Mouse (Mus musculus): ENCODE results near the gene Mprip. TPM values are rescaled to one million over a fixed set of nuclear protein-coding genes. Genes with fewer than 3 reads are reported as not detected.

Gene Mprip
- polyA plus RNA-seq, 1 experiment from 2014 or later: 64.7 TPM

DNA sequence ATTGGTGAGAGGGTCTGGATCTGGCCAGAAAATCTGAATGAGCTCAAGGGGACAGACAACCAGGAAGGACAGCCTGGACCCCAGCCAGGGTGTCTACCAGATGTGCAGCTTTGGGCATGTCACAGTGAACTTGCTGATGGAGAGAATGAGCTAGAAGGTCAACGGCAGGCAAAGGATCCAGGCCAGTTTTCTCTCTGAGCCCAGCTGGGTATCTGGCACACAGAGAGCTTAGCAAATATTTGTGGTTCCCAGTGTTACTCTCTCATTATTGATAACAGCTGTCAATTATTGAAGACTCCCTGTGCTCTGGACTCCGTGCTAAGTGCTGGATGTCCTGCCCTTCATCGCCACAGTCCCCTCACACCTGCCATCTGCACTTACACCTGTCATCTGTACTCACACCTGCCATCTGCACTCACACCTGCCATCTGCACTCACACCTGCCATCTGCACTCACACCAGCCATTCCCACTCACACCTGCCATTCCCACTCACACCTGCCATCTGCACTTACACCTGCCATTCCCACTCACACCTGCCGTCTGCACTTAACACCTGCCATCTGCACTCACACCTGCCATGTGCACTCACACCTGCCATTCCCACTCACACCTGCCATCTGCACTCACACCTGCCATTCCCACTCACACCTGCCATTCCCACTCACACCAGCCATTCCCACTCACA, 21.0 kb upstream of the Mprip start:
- no peak overlapping the region for H3K4me3 ChIP-seq (ENCODE audit: control insufficient read depth in 1 of 2, insufficient read depth in 1 of 2, low read depth in 1 of 2, low read length in 2 of 2)
- 68% methylated on average over 4 of the region's 4 CpGs for WGBS

DNA sequence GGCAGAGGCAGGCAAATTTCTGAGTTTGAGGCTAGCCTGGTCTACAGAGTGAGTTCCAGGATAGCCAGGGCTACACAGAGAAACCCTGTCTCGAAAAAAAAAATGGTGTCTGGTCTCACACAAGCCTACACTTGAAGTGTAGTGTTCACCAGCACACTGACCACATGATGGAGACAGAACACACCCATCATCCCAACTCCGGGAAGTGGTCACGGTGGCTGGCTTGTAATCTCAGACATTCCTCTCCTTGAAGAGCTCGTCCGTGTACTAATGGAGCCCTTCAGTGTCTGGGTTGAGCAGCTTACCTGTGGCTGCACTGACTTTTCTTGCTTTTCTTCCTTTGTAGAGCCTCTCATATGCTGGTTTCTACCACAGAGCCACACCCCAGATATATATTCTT, 19.9 kb upstream of the Mprip start:
- H3K27me3 ChIP-seq (ENCODE audit: control insufficient read depth, insufficient read depth, low read length): no peaks in the 10 kb centered on the region
- H3K4me1 ChIP-seq (ENCODE audit: control insufficient read depth in 2 of 2, insufficient read depth in 2 of 2, low read length in 2 of 2): peaks cover 0 to 2% of the 10 kb centered on the region in 2 experiments; a peak in 2 of 4 replicates
- H3K4me2 ChIP-seq (ENCODE audit: low read length): no peak overlapping the region
- no peak overlapping the region for H3K27ac ChIP-seq (replicated peaks in 1 of 2; ENCODE audit: control insufficient read depth in 1 of 2, insufficient read depth in 1 of 2, low read depth in 2 of 2, low read length in 2 of 2)
- no peak for ATAC-seq (ENCODE audit: insufficient number of reproducible peaks, insufficient read depth, low FRiP score, low read depth)
- H3K4me3 ChIP-seq (ENCODE audit: control insufficient read depth in 1 of 2, insufficient read depth in 1 of 2, low read depth in 1 of 2, low read length in 2 of 2): no peak overlapping the region
- H3K36me3 ChIP-seq (ENCODE audit: control insufficient read depth, insufficient read depth, low read length): no peaks in the 10 kb centered on the region
- no peaks in the 10 kb centered on the region for H3K9me3 ChIP-seq (ENCODE audit: control insufficient read depth, low read length)
- H3K9ac ChIP-seq (ENCODE audit: low read length): no peak overlapping the region
- WGBS: 21% methylated on average over 5 of the region's 5 CpGs

More for the DNA sequence above, 21.0 kb upstream of the Mprip start:
- no peak overlapping the region for H3K27ac ChIP-seq (replicated peaks in 1 of 2; ENCODE audit: control insufficient read depth in 1 of 2, insufficient read depth in 1 of 2, low read depth in 2 of 2, low read length in 2 of 2)
- H3K9me3 ChIP-seq (ENCODE audit: control insufficient read depth, low read length): no peaks in the 10 kb centered on the region
- H3K36me3 ChIP-seq (ENCODE audit: control insufficient read depth, insufficient read depth, low read length): no peaks in the 10 kb centered on the region
- ATAC-seq (ENCODE audit: insufficient number of reproducible peaks, insufficient read depth, low FRiP score, low read depth): no peak
- H3K9ac ChIP-seq (ENCODE audit: low read length): no peak overlapping the region
- no peak overlapping the region for H3K4me2 ChIP-seq (ENCODE audit: low read length)
- H3K27me3 ChIP-seq (ENCODE audit: control insufficient read depth, insufficient read depth, low read length): no peaks in the 10 kb centered on the region
- peaks cover 0 to 4% of the 10 kb centered on the region in 2 experiments; a peak in 1 of 4 replicates for H3K4me1 ChIP-seq (ENCODE audit: control insufficient read depth in 2 of 2, insufficient read depth in 2 of 2, low read length in 2 of 2)

DNA sequence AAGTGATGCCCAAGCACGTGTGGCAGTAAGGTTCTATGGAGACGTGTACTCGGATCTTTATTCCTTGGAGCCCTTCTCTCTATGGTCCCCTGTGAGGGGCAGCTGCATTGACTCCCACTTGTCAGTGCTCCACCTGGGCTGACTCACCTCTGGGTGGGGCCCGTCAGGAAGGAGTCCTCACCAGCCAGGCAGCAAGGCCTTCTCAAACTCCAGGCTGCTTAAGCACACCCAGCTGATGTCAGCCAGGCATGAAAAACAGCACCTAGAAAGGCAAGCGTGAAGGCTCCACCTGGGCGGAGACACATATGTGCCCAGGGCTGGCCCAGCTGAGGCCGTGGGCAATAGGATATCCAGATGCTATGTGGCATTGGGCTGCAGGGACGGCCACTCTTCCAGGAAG, 18.7 kb upstream of the Mprip start:
- no peaks in the 10 kb centered on the region for H3K9me3 ChIP-seq (ENCODE audit: control insufficient read depth, low read length)
- no peak overlapping the region for H3K4me2 ChIP-seq (ENCODE audit: low read length)
- no peak overlapping the region for H3K27ac ChIP-seq (replicated peaks in 1 of 2; ENCODE audit: control insufficient read depth in 1 of 2, insufficient read depth in 1 of 2, low read depth in 2 of 2, low read length in 2 of 2)
- no peak overlapping the region for H3K9ac ChIP-seq (ENCODE audit: low read length)
- peaks cover 0 to 2% of the 10 kb centered on the region in 2 experiments; a peak in 2 of 4 replicates for H3K4me1 ChIP-seq (ENCODE audit: control insufficient read depth in 2 of 2, insufficient read depth in 2 of 2, low read length in 2 of 2)
- H3K36me3 ChIP-seq (ENCODE audit: control insufficient read depth, insufficient read depth, low read length): no peaks in the 10 kb centered on the region
- H3K27me3 ChIP-seq (ENCODE audit: control insufficient read depth, insufficient read depth, low read length): no peaks in the 10 kb centered on the region
- ATAC-seq (ENCODE audit: insufficient number of reproducible peaks, insufficient read depth, low FRiP score, low read depth): no peak
- H3K4me3 ChIP-seq (ENCODE audit: control insufficient read depth in 1 of 2, insufficient read depth in 1 of 2, low read depth in 1 of 2, low read length in 2 of 2): no peak overlapping the region
- WGBS: 87% methylated on average over 8 of the region's 8 CpGs

DNA sequence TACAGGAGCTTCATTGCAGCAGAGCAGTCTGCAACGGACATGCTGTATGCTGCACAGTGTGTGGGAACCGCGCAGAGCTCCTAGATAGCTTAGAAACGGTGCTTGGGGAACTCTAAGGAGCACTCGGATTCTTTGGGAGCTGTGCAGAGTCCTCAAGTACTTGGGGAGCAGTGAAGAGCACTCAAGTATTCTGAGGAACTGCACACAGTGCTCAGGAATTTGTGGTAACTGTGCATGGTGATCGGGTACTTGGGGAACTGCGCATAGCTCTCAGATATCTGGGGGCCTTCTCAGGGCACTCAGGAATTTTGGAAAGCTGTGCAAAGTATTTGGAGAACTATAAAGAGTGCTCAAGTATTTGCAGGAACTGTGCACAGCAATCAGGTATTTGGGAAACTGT, 16.1 kb upstream of the Mprip start:
- 40% methylated on average over 7 of the region's 7 CpGs for WGBS
- Histone ChIP-seq H3K4me1 (ENCODE audit: control insufficient read depth in 2 of 2, insufficient read depth in 2 of 2, low read length in 2 of 2) (peaks cover 0 to 2% of the 10 kb centered on the region in 2 experiments; a peak in 2 of 4 replicates), H3K4me2 (ENCODE audit: low read length) (peak overlapping the region; percentile 11; the same call in 1 of the 2 replicates), H3K9ac (ENCODE audit: low read length) (no peak overlapping the region), H3K27ac (replicated peaks in 1 of 2; ENCODE audit: control insufficient read depth in 1 of 2, insufficient read depth in 1 of 2, low read depth in 2 of 2, low read length in 2 of 2) (no peak overlapping the region), H3K9me3 (ENCODE audit: control insufficient read depth, low read length) (no peaks in the 10 kb centered on the region), H3K36me3 (ENCODE audit: control insufficient read depth, insufficient read depth, low read length) (no peaks in the 10 kb centered on the region), H3K27me3 (ENCODE audit: control insufficient read depth, insufficient read depth, low read length) (no peaks in the 10 kb centered on the region), H3K4me3 (ENCODE audit: control insufficient read depth in 1 of 2, insufficient read depth in 1 of 2, low read depth in 1 of 2, low read length in 2 of 2) (no peak overlapping the region)
- no peak for ATAC-seq (ENCODE audit: insufficient number of reproducible peaks, insufficient read depth, low FRiP score, low read depth)

DNA sequence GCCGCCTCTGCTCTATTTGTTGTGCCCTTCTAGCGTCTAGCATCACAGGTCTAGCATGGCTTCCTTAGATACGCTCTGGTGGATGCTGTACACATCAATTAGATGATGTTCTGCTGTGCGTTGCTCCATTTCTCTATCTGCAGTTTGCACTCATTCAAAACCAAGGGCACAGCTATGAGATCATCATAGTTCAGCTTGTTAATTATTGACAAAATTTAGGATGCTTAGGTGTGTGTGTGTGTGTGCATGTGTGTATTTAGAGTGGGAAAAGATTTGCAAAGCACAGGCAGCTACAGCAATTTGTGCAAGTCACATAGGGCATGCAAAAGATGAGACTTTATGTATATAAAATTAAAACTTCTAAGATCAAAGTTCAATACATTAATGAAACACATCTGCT, 12.0 kb upstream of the Mprip start:
- Histone ChIP-seq H3K4me1 (ENCODE audit: control insufficient read depth in 2 of 2, insufficient read depth in 2 of 2, low read length in 2 of 2) (peaks cover 0 to 2% of the 10 kb centered on the region in 2 experiments; a peak in 2 of 4 replicates), H3K4me3 (ENCODE audit: control insufficient read depth in 1 of 2, insufficient read depth in 1 of 2, low read depth in 1 of 2, low read length in 2 of 2) (no peak overlapping the region), H3K27me3 (ENCODE audit: control insufficient read depth, insufficient read depth, low read length) (no peaks in the 10 kb centered on the region), H3K4me2 (ENCODE audit: low read length) (no peak overlapping the region), H3K36me3 (ENCODE audit: control insufficient read depth, insufficient read depth, low read length) (no peaks in the 10 kb centered on the region), H3K9me3 (ENCODE audit: control insufficient read depth, low read length) (no peaks in the 10 kb centered on the region), H3K9ac (ENCODE audit: low read length) (no peak overlapping the region), H3K27ac (replicated peaks in 1 of 2; ENCODE audit: control insufficient read depth in 1 of 2, insufficient read depth in 1 of 2, low read depth in 2 of 2, low read length in 2 of 2) (no peak overlapping the region)
- 71% methylated on average over 4 of the region's 4 CpGs for WGBS
- no peak for ATAC-seq (ENCODE audit: insufficient number of reproducible peaks, insufficient read depth, low FRiP score, low read depth)

DNA sequence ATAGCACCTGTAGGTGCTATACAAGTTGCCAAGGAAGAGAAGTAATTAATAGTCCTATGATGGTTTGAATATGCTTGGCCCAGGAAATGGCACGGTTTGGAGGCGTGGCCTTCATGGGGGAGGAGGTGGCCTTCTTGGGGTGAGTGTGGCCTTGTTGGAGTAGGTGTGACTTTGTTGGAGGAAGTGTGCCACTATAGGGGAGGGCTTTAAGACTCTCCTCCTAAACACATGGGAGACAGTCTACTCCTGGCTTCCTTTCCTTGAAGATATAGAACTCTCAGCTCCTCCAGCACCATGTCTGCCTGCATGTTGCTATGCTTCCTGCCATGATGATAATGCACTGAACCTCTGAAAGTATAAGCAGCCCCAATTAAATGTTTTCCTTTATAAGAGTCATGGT, 8.1 kb upstream of the Mprip start:
- Histone ChIP-seq H3K27me3 (ENCODE audit: control insufficient read depth, insufficient read depth, low read length) (no peaks in the 10 kb centered on the region), H3K4me2 (ENCODE audit: low read length) (no peak overlapping the region), H3K27ac (replicated peaks in 1 of 2; ENCODE audit: control insufficient read depth in 1 of 2, insufficient read depth in 1 of 2, low read depth in 2 of 2, low read length in 2 of 2) (no peak overlapping the region), H3K9me3 (ENCODE audit: control insufficient read depth, low read length) (no peaks in the 10 kb centered on the region), H3K4me3 (ENCODE audit: control insufficient read depth in 1 of 2, insufficient read depth in 1 of 2, low read depth in 1 of 2, low read length in 2 of 2) (no peak overlapping the region), H3K36me3 (ENCODE audit: control insufficient read depth, insufficient read depth, low read length) (no peaks in the 10 kb centered on the region), H3K9ac (ENCODE audit: low read length) (no peak overlapping the region), H3K4me1 (ENCODE audit: control insufficient read depth in 2 of 2, insufficient read depth in 2 of 2, low read length in 2 of 2) (peaks cover 9 to 22% of the 10 kb centered on the region in 2 experiments)
- no peak for ATAC-seq (ENCODE audit: insufficient number of reproducible peaks, insufficient read depth, low FRiP score, low read depth)
- WGBS: 77% methylated on average over 2 of the region's 2 CpGs

DNA sequence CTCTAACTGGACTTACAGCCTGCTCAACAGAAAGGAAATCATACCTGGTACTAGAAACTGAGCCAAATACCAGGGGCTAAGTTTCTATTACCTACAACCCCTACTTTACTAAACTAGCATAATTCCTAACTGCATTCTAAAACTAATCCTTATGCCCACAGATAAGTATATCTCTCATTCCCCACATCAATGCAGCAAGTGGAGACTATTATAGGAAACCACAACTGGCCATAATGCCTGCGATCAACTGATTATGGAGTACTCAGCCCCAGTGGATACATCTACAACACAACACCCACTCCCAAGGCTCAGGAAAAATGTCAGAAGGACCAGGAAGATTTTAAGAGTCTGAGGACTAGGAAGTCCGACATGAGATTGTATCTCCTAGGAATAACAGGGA, 7.6 kb upstream of the Mprip start:
- Histone ChIP-seq H3K27ac (replicated peaks in 1 of 2; ENCODE audit: control insufficient read depth in 1 of 2, insufficient read depth in 1 of 2, low read depth in 2 of 2, low read length in 2 of 2) (no peak overlapping the region), H3K27me3 (ENCODE audit: control insufficient read depth, insufficient read depth, low read length) (no peaks in the 10 kb centered on the region), H3K4me2 (ENCODE audit: low read length) (no peak overlapping the region), H3K4me3 (ENCODE audit: control insufficient read depth in 1 of 2, insufficient read depth in 1 of 2, low read depth in 1 of 2, low read length in 2 of 2) (no peak overlapping the region), H3K36me3 (ENCODE audit: control insufficient read depth, insufficient read depth, low read length) (no peaks in the 10 kb centered on the region), H3K9ac (ENCODE audit: low read length) (no peak overlapping the region), H3K9me3 (ENCODE audit: control insufficient read depth, low read length) (no peaks in the 10 kb centered on the region), H3K4me1 (ENCODE audit: control insufficient read depth in 2 of 2, insufficient read depth in 2 of 2, low read length in 2 of 2) (peaks cover 12 to 22% of the 10 kb centered on the region in 2 experiments)
- WGBS: 90% methylated on average over 2 of the region's 2 CpGs
- ATAC-seq (ENCODE audit: insufficient number of reproducible peaks, insufficient read depth, low FRiP score, low read depth): no peak

DNA sequence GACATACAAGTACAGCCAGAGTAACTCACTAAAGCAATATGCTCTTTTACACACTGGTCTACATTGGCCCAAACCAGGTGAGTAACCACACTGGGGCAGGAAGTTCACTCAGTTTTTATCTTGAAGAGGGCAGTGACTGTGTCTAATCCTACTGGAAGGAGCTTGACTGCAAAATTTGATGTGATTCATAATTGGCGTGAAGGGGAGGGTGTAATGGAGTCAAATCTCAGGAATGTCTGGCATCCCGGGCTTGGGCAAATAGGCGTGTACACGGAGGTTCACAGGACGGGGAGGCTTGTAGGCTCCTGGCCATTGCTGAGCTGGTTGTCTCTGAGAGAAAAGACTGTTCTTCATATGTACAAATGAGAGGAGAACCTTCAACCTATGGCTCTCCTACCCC, 5.8 kb upstream of the Mprip start:
- Histone ChIP-seq H3K27ac (replicated peaks in 1 of 2; ENCODE audit: control insufficient read depth in 1 of 2, insufficient read depth in 1 of 2, low read depth in 2 of 2, low read length in 2 of 2) (peak overlapping the region in 1 of 2 experiments; percentile 13; a peak in 1 of 4 replicates), H3K27me3 (ENCODE audit: control insufficient read depth, insufficient read depth, low read length) (no peaks in the 10 kb centered on the region), H3K4me3 (ENCODE audit: control insufficient read depth in 1 of 2, insufficient read depth in 1 of 2, low read depth in 1 of 2, low read length in 2 of 2) (no peak overlapping the region), H3K4me1 (ENCODE audit: control insufficient read depth in 2 of 2, insufficient read depth in 2 of 2, low read length in 2 of 2) (peaks cover 12 to 22% of the 10 kb centered on the region in 2 experiments), H3K4me2 (ENCODE audit: low read length) (no peak overlapping the region), H3K9me3 (ENCODE audit: control insufficient read depth, low read length) (no peaks in the 10 kb centered on the region), H3K9ac (ENCODE audit: low read length) (no peak overlapping the region), H3K36me3 (ENCODE audit: control insufficient read depth, insufficient read depth, low read length) (no peaks in the 10 kb centered on the region)
- 26% methylated on average over 5 of the region's 5 CpGs for WGBS
- no peak for ATAC-seq (ENCODE audit: insufficient number of reproducible peaks, insufficient read depth, low FRiP score, low read depth)
